Mouse (Mus musculus) myocyte (in vitro differentiated cells): Measurements from ENCODE around the gene Usp46.

Experiments used
- CEBPB ChIP-seq: IDR thresholded peaks from 2 replicates; pipeline ENCODE4 v1.6.1; 2011; ENCODE audit warnings: mild to moderate bottlenecking, moderate library complexity; ENCODE audit not compliant: poor library complexity, insufficient read depth, severe bottlenecking
- E2F4 ChIP-seq: IDR thresholded peaks from one replicate; pipeline ENCODE4 v1.6.1; 2011; ENCODE audit warnings: mild to moderate bottlenecking, control low read depth, moderate library complexity; ENCODE audit not compliant: insufficient read depth
- MAX ChIP-seq: IDR thresholded peaks from one replicate; pipeline ENCODE4 v1.6.1; 2011; ENCODE audit warnings: low read depth, mild to moderate bottlenecking, control low read depth
- MYOD1 ChIP-seq, 3 experiments: IDR thresholded peaks; one replicate each; pipeline ENCODE4 v1.6.1; 2011; ENCODE audit warnings: control low read depth in 2 of 3, low read depth in 2 of 3, mild to moderate bottlenecking in 2 of 3, moderate library complexity in 1 of 3; ENCODE audit not compliant: insufficient read length in 2 of 3, control insufficient read depth in 1 of 3
- MYOG ChIP-seq, 3 experiments: IDR thresholded peaks; one replicate each; pipeline ENCODE4 v1.6.1; 2011; ENCODE audit warnings: control low read depth in 2 of 3, low read depth in 2 of 3, mild to moderate bottlenecking in 2 of 3; ENCODE audit not compliant: insufficient read length in 2 of 3, control insufficient read depth in 1 of 3, insufficient read depth in 1 of 3
- POLR2A ChIP-seq: IDR thresholded peaks from one replicate; pipeline ENCODE4 v1.6.1; 2011; ENCODE audit warnings: low read depth, mild to moderate bottlenecking, control low read depth, moderate library complexity; ENCODE audit not compliant: insufficient read length
- POLR2AphosphoS2 ChIP-seq: IDR thresholded peaks from one replicate; pipeline ENCODE4 v1.6.1; 2011; ENCODE audit warnings: low read depth, control low read depth; ENCODE audit not compliant: insufficient read length
- SRF ChIP-seq: IDR thresholded peaks from one replicate; pipeline ENCODE4 v1.6.1; 2011; ENCODE audit warnings: low read depth; ENCODE audit not compliant: control insufficient read depth, insufficient read length
- TCF12 ChIP-seq: IDR thresholded peaks from one replicate; pipeline ENCODE4 v1.6.1; 2011; ENCODE audit warnings: mild to moderate bottlenecking, control low read depth; ENCODE audit not compliant: poor library complexity, insufficient read depth, severe bottlenecking
- TCF3 ChIP-seq: IDR thresholded peaks from one replicate; pipeline ENCODE4 v1.6.1; 2011; ENCODE audit warnings: low read depth, control low read depth; ENCODE audit not compliant: insufficient read length
- USF1 ChIP-seq: IDR thresholded peaks from one replicate; pipeline ENCODE4 v1.6.1; 2011; ENCODE audit warnings: low read depth, mild to moderate bottlenecking, control low read depth, moderate library complexity

- TF ChIP-seq POLR2A (no peak), MYOD1 (IDR thresholded peaks at IDR 0.05; ENCODE audit: control insufficient read depth in 1 of 3, insufficient read length in 2 of 3, low read depth in 2 of 3) (no peak), TCF3 (no peak), TCF12 (no peak), MAX (no peak), SRF (no peak), MYOG (IDR thresholded peaks at IDR 0.05; ENCODE audit: control insufficient read depth in 1 of 3, insufficient read depth in 1 of 3, insufficient read length in 2 of 3, low read depth in 2 of 3) (no peak), POLR2AphosphoS2 (no peak), USF1 (no peak), E2F4 (no peak), CEBPB (no peak)
These were observed 9.7 kb upstream of the Usp46 start for GRCm38 (mm10) chr5:74077959-74078358.
